Mouse (Mus musculus): ENCODE measurements around the gene Prr29. TPM values are rescaled to one million over a fixed set of nuclear protein-coding genes. Genes with fewer than 3 reads are reported as not detected.
"Not testable (repeated sequence)": the region's sequence is repeated elsewhere in the genome, so short reads cannot be mapped to it uniquely, and the experiment has no call there.

The Prr29 gene
- total and polyA plus RNA-seq, 3 experiments = not detected

DNA sequence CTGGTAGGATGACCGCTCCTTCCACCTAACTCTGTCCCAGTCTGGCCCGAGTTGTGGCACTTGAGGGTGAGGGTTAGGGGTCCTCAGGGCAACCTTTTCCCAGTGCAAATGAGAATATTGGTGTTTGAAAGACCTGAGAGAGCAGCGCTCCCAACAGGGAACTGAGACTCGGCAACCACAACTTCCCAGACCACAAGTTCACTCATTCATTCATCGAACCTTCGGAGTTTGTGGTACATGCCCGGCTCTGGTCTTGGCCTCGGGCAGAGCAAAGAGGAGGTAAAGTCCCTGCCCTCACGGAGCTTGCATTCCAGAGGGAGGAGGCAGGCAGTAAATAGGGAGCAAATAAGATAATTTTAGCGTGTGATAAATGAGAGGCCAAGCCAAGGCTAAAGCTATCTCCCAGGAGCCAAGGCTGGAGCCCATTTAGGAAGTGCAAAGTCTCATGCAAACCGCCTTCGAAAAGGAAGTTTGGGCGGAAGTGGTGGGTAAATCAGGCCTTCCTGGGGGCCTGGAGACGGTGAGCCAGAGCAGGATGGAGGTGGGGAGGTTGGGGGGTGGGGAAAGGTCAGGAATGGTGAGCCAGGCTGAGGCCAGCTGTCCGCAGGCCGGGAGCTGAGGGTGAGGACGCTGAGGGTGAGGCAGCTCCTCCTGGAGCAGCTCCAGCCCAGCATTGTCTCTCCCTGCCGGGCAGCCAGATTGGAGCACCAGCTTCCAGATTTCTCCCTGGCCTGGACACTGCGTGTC lies 9.7 kb upstream of the Prr29 start:
- peak; percentile 72 for DNase-seq

DNA sequence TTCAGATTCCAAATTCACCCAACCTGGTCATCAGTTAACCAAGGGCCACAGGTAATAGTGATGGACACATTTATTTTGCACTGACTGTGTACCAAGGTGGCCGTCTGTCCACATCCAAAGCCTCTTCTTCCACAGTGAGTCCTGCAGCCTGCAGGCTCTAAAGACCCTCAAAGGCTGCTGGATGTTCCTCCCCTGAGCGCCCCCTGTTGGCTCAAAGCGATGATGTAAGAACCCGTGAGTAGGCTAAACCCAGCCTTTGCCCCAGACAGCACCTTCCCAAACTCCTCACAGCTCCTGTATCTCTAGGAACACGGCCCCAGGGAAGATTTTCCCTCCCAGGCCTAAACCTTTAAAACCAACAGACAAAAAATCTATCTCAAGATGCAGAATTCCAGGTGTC lies 5.9 kb upstream of the Prr29 start:
- DNase-seq = no peak

GRCm38 (mm10) chr11:106364712-106365111 lies 560 bp upstream of the Prr29 start:
- DNase-seq = no peak

- DNase-seq = peak; percentile 80
These were observed 1.0 kb downstream of the Prr29 start for GRCm38 (mm10) chr11:106366316-106366715.

DNA sequence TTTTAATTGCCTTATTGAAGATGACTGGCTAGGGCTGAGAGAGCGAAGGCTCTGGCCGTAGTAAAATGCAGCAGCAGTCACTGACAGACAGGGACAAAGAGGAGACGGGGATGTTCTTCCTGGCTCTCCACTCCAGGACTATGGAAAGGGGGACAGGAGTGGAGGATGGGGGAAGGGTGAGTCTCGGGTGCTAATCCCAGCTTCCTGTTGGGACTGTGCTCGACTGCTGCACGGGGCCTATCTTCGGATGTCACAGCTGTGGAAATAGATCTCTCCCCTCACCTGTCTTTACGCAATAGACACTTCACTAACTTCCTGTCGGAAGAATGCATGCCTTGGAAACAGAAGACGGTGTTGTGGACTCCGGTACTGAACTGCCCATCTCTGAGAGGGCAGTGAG lies 8.7 kb downstream of the Prr29 start:
- no peak for DNase-seq

GRCm38 (mm10) chr11:106374559-106374958 lies 9.3 kb downstream of the Prr29 start:
- DNase-seq = no peak

GRCm38 (mm10) chr11:106374979-106375378 lies 9.7 kb downstream of the Prr29 start:
- no peak for DNase-seq

- DNase-seq = no peak
These were observed 15.7 kb downstream of the Prr29 start for GRCm38 (mm10) chr11:106381011-106381410.

DNA sequence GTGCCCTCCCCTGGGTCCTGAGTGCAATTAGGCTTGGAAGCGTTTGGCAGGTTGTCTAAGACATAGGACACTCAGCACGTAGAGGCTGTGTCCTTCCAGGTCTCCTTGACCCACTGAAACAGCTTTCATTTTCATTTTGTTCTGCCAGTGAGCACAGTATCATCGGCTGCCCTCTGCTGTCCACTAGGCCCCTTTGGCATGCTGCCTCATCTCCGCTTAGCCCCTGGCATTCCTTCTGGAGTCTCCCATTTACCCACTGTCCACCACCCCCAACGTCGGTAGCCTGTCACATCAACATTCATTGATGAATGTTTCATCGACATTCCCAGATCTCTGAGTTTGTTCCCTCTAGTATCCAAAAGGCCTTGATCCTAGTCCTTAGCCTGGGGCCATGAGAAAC lies 16.6 kb downstream of the Prr29 start:
- peak; percentile 77 for DNase-seq

- DNase-seq = no peak
These were observed 17.2 kb downstream of the Prr29 start for GRCm38 (mm10) chr11:106382424-106382823.

DNA sequence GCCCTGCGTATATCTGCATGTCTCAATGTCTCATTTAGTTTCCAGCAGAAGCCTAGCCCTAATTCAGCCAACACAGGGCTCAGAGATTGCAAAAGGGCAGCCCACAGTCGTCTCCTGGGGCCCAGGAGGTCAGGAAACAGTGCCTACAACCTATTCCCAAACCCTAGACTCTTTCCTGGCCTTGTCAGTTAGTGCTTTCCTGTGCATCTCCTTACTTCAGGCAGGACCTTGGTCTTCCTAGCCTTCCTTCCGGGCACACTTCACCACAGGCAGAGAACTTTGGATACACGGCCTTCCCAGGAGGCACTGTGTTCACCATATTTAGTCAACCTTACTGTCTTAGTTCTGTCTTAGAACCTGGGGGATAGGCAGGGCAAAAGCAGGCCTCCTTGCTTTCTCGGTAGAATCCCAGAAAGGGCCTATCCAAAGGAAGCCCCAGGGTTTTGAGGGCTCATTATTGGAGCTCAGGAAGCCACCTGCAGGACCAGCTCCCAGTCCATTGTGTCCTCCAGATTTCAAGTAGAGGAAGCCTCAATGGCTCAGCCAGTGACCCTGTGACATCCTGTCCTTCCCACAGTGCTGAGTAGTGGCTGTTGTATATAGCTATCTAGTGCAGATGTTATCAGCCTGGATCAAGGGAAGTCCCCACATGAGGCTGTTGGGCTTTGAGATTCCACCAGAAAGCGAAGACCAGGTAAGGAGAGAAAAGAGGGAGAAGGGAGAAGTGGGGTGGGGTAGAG lies 17.9 kb downstream of the Prr29 start:
- no peak for DNase-seq

DNA sequence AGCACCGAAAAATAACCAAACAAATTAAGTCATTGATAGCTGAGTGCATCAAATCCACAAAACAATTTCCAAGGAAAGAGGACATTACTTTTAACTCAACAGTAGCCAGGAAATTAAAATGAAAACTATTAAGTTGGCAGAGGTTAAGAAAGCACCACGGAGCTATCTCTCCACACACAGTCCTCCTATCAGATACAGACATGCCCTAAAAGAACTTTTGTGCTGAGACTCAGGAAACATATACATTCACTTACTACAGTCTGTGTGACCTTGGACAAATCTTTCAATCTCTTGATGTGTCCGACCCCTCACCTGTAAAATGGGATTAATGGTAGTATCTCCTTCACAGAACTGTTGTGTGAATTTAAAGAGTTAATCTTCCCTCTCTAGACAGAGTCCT lies 21.1 kb downstream of the Prr29 start:
- no peak for DNase-seq

GRCm38 (mm10) chr11:106387020-106387419 lies 21.7 kb downstream of the Prr29 start:
- DNase-seq = no peak

DNA sequence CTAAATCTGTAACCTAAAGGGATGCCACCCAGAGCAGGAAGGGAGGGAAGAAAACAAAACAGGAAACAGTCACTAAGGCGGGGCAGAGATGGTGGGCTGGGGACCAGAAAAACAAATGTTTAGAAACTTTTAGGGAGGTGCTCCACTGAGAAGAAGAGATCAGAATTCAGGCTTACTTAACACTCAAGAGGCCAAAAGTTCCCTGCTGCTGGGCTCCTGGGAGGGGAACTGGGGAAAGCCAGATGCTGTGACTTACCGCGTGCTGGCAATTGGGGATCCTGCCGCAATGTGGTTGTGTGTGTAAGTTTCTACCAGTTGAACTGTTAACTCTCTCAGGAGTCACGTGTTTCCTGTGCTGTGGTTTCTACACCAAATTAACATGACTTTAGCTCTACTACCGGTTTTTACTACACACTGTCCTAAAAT lies 22.5 kb downstream of the Prr29 start, which contains the start of gene Icam2:
Gene Icam2, minus strand, starts transcription at position 285 of the 426 bp plus-strand sequence.
- DNase-seq = no peak

DNA sequence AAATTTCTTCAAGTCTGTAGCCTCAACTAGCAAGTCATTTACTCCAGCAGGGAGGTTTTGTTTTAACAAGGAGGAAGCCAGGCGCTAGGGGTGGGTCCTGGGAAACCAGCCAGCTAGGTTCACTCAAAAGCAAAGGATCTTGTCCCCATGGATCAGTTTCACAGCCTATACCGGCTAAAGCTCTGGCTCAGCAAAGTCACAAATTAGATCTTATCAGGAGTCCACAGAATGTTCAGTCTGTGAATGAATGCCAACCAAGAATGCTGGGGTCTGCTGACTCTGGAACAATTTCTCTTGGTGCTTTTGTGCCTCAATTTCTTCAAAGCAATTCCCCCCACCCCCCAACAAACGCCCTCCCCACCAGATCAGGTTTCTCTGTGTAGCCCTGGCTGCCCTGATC lies 24.3 kb downstream of the Prr29 start:
- no peak for DNase-seq

GRCm38 (mm10) chr11:106390757-106391156 lies 25.5 kb downstream of the Prr29 start:
- no peak for DNase-seq

GRCm38 (mm10) chr11:106391546-106392188 lies 26.4 kb downstream of the Prr29 start:
- peak; percentile 74 for DNase-seq

GRCm38 (mm10) chr11:106392597-106393330 lies 27.5 kb downstream of the Prr29 start:
- DNase-seq = no peak

GRCm38 (mm10) chr11:106393331-106393616 lies 28.0 kb downstream of the Prr29 start:
- DNase-seq = no peak

DNA sequence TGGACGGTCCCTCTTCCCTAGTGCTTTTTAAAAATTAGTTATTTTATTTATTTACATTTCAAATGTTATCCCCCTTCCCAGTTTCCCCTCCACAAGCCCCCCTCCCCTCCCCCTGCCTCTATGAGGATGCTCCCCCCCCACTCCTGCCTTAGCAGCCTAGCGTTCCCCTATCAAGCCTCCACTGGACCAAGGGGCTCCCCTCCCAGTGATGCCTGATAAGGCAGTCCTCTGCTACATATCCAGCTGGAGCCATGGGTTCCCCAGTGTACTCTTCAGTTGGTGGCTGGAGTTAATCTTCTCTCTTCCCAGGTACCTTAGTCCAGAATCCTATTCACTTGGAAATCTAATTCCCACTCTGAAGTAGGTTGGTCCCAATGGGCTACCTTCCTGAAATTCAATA lies 28.8 kb downstream of the Prr29 start:
- DNase-seq = not testable (repeated sequence)

DNA sequence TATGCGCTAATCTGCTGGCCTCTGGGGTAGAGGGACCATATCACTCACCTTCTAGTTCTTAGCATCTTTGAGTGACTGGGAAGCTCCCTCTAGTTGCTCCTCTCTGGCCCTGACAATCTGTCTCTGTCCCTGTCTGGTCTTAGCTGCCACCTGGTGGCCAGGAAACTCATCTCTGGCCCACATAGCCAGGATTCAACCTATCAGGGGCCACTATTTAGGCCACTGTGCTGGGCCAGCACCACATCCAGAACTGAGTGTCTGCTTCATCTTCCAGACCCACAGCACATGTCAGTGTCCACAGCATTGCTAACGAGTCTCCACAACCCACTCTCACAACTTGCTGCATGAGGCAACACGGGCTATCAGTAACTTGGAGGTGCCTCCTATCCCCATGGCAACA lies 32.4 kb downstream of the Prr29 start:
- no peak for DNase-seq

DNA sequence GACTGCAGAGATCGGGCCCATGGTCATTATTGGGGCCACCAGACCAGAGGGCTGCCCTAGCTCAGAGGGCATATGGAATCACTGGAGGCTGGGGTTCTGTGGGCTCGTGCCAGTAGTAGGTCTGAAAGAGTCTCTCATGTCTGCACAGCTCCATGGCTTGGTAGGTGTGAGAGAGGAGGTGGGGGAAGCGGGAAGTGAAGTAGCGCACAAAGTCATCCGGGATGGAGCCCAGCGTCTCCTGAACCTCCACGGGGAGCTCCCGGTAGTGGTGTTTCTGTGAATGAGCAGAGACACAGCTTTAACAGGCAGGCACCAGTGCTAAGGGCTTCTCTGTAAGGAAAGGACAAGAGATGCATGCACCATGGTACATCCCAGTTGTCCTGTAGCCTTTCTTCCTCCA lies 33.2 kb downstream of the Prr29 start:
- no peak for DNase-seq

DNA sequence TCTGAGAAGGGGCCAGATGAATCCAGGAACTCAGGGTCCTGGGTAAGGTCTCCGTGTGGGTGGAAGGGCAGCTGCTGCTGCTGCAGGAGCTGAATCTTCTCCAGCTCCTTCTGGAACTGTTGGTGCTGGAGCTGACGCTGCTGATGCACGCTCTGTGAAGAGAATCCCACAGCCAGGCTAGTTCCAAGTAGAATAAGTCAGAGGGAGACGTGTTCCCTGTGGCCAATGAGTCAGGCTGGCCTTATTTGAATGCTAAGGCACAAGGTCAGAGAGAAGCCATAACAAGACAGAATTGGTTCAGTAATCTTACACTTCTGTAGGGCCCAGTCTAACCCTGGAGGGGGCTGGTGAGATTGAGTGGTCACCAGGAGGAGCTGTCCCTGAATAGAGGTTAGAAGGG lies 44.7 kb downstream of the Prr29 start:
- DNase-seq = peak; percentile 81
